Mouse (Mus musculus): Measurements from ENCODE around the gene Chit1.
A peak's percentile ranks its signal among the peaks of the same experiment; 100 is the strongest.

Chit1 gene

DNA sequence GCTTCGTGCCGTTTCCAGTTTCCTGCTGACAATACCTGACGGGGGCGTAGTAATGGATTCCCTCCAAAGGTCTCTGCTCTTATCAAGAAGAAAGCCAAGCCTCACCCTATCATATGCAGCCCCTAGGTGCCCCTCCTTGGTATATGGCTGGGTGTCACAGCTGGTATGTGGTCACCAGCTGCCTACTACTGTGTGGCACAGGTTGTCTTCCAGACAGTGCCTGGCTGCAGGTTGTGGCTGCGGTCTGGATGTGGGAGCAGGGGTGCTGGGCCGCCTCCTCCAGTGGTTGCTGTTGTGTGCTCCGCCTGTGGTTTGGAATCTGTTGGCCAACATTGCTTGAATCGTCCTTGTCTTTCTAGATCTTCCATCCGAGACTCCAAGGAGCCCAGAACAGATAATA lies 39.7 kb downstream of the Chit1 start:
- DNase-seq = no peak

DNA sequence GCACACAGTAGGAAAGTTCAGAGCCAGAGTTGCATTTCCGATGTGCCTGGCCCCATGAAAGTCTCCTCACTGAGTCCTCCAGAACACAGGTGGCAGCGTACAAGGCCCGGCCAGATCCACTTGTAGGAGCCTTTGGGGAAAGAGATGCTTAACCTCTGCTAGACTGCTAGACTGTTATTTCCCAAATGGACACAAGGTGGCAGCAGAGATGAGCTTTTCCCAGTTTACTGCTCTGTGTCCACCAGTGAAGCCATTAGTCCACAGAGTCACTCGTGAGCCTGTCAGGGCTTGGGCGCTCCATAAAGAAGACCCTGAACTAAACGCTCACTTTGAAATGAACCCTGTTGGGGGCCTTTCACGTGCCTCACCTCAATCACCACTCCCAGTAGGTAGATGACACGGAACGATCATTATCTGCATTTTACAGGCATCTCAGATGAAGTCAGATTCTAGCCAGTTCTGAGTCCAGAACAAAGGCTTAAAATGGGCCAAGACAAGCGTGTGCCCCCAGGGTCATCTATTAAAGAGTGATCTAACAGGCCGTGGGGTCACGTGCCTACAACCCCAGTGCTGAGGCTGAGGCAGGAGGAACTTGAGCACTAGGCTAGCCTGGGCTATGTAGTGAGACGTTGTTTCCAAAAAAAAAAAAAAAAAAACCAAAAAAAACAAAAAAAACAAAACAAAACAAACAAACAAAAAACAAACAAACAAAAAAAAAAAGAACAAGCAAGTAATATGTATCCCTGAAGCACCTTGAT lies 40.8 kb downstream of the Chit1 start:
- DNase-seq = peak; percentile 90

DNA sequence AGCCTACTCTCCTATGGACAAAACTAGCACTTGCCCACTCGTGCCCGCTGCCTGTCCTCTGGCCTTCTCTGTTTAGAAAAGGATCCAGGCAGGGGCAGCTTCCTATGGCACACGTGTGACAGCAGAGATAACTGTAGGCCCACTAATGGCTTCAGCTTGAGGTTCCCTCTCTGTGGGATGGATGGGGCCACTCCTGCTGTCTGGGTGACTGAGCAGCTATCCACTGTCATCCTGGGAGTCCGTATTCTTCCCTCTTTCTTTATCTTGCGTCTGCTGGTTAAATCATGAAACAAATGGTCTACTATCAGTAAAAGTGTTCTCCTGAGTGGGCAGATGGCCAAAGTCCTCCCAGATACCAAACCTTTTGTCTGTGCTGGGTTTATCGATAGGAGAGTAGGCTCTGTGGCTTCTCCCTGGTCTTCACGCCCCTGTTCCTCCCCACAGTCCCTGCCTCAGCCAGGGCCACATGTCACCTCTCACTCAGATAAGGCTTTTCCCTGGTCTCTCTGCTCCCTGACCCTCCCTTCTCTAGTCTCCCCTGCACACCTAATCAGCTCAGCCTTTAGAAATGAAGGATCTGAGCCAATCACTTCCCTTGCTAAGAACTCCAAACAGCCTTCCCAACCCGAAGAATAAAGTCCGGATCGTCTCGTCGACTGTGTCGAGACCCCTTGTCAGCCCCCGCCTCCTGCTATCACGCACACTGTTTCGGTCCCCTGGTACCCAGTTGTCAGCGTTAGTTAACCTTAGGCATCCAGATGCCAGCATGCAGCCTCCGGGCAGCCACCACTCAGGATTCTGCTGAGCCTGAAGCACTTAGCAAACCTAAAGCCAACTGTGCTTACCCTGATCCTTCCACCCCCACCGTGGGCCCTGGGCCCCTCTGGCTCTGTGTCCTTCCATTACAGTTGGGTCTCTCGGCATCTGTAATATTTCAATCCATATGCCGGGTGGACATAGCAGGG lies 41.9 kb downstream of the Chit1 start:
- no peak for DNase-seq

DNA sequence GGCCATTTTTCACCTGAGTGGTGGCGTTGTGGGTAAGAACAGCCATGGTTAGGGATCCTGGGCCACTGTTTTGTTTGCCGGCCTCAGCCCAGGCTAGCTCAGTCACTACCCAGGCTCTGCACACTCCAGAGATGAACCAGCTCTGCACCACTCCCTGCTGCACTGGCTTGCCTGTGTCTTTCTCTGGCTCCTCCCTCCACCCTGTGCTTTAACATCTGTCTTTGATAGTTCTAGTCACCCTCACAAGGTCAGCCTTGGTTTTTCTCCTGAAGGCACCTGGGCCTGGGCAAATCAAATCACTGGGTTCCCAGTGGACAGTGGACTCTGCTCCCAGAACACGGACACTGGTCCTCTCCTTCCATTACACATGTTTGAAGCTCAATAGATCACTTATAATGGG lies 43.1 kb downstream of the Chit1 start:
- no peak for DNase-seq

DNA sequence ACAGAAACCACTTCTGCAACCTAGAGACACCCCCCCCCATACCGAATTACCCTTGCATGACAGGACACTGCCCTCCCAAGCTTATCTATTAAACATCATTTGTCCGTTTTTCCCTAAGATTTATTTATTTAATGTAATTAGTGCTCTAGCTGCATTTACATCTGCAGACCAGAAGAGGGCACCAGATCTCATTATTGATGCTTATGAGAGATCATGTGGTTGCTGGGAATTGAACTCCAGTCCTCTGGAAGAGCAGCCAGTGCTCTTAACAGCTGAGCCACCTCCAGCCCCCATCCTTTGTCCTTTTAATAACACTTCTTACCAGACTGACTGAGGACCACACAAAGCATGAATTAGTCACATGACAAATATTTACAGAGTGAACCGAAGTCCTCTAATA lies 43.6 kb downstream of the Chit1 start:
- no peak for DNase-seq

DNA sequence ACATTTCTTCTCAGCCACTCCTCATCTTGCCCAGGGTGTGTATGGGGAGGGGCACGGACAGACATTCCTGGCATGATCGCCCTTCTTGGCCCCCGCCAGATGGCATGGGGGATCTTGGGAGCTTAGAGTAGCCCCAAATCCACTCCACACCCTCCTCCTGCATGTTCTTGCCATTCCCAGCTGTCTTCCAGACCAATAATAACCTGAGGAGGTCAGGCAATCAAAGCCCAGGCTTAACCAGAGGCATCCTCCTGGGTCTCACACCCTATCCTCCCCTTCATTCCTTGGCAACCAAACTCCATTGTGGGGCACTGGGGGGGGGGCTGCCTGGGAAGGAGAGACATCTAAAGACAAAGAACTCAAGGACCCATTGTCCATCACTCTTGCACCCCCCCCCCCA lies 49.4 kb downstream of the Chit1 start:
- no peak for DNase-seq

DNA sequence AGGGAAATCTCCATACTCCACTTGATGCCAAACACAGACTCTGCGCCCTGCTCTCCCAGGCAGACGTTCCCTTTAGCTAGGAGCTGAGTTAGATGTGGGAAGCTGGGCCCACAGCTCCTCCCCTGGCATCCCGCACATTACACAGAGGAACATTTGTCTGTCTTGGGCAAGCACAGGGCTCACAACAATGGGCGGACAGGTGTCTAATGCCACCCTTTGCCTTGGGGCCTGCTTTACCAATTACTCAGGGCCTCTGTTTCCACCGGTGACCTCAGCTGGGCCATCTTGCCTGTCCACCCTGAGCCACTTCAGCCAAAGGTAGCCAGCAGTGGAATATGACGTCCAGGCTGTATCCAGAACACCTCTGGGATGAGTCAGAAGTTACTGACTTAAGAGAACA lies 50.4 kb downstream of the Chit1 start:
- no peak for DNase-seq

DNA sequence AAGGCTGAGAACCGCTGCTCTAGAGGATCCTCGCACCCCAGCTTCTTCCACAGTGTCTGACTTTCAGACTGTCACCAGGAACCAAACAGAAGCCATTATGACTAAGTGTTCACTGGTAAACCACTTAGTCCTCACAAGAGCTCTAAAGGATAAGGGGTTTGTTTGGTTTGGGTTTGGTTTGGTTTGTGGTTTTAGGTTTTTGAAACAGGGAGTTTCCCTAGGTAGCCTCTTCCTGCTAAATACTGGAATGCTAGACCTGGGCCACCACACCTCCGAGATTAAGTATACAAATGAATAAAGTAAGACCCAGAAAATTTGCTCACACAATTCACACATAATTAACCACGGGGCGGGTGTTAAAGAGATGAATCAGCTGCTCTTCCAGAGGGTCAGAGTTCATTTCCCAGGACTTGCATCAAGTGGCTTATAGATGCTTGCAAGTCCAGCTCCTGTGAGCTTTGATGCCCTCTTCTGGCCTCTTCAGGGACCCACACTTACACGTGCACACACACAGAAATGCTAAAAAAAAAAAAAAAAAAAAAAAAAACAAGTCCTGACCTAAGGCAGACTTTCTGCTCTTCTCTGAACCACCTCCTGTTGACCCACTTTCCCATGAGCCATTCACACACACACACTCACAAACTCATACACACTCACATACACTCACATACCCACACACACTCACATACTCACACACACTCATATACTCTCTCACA lies 51.6 kb downstream of the Chit1 start:
- peak; percentile 15 for DNase-seq

DNA sequence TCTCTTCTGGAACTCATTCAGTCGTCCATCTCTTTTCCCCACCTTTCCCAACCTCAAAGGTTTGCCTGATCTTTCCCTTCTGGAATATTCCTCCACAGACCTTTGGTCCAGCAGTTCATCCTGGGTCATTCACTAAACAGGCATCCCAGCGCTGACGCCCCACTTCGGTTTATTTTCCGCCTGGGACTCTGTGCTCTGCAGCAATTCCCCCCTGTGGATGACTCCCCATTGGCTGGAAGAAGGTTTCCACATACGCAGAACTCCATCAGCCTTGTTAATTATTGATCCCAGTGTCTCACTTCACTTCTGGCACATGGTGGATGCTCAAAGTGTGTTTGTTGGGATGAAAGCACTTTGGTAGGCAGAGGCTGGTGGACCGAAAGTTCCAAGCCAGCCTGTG lies 52.4 kb downstream of the Chit1 start:
- no peak for DNase-seq

DNA sequence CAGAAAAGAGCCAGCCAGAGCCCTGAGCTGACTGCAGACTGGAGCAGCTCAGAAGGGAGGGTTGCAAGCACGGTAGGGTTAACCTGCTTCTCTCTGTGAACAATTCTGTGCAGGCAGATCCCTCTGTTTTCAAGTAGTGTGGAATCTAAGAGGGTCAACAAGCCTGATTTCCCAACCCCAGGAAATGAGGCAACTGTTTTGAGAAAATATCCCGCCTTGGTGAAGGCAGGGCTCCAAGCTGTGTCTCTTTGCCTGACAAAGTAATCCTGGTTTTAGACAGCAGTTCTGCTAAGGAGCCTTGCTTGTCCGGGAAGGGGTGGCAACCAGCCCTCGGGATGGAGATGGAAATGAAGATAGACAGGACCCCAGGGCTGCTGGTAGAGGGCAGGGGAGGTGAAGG lies 53.4 kb downstream of the Chit1 start:
- peak; percentile 77 for DNase-seq

DNA sequence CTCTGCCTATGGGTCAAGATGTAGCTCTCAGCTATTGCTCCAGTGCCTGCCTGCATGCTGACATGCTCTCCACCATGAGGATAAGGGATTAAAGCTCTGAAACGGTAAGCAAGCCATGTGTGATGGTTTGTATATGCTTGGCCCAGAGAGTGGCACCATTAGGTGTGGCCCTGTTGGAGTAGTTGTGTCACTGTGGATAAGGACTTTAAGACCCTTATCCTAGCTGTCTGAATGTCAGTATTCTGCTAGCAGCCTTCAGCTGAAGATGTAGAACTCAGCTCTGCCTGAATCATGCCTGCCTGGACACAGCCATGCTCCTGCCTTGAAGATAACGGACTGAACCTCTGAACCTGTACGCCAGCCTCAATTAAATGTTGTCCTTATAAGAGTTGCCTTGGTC lies 55.5 kb downstream of the Chit1 start:
- DNase-seq = no peak

DNA sequence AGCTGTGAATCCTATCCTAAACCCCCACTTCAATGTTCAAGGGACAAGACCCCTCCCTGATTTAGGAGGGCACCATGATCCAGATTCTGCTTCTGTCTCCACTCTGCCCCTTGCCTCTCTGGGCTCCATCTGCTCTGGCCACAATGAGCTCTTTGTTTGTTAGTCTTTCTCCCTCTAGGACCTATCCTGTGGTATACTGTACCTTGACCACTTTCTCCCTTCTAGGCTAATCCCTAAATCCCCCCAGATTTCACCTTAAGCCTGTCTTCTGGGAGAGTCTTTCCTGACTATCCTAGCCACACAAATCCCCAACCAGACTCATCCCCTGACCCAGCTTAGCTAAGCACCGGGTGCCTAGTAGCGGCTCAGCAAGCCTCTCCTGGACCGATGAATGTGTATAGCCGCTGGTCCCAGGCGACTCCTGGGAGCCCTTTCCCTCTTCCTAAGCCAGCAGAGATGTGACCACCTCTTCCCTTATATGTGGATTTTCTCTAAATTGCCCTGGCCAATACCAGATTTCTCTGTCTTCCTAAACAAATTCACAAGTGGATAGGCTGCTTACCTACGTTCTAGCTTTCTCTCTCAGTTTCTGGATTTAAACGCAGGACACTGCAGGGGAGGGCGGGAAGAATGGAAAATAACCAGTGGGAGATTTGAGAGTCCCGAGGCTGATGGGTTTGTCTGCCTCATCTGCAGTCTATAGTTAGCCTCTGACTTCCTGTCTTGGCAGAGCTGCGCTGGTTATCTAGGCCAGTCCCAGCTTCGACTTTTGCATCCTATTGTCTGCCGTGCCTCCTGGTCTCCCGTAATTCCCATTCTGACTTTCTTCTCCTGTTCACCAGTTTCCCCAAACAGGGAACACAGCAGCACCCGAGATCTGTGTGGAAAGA lies 56.6 kb downstream of the Chit1 start:
- DNase-seq = no peak

DNA sequence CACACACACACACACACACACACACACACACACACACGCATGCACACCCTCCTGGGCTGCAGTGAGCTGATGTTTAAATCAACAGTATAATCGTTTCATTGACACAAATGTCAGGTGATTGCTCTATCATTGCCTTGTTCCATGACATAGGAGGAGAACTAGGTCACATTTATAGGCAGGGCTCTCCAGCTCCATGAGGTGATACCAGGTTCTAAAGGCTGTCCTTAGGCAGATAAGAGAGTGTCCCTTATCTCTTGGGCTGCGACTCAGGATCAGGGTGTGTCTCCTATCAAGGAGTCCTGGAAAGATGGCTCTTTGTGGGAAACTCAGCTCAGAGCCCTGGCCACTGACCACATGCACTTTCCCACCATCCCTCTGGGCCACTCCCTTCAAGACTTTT lies 57.5 kb downstream of the Chit1 start:
- DNase-seq = no peak

DNA sequence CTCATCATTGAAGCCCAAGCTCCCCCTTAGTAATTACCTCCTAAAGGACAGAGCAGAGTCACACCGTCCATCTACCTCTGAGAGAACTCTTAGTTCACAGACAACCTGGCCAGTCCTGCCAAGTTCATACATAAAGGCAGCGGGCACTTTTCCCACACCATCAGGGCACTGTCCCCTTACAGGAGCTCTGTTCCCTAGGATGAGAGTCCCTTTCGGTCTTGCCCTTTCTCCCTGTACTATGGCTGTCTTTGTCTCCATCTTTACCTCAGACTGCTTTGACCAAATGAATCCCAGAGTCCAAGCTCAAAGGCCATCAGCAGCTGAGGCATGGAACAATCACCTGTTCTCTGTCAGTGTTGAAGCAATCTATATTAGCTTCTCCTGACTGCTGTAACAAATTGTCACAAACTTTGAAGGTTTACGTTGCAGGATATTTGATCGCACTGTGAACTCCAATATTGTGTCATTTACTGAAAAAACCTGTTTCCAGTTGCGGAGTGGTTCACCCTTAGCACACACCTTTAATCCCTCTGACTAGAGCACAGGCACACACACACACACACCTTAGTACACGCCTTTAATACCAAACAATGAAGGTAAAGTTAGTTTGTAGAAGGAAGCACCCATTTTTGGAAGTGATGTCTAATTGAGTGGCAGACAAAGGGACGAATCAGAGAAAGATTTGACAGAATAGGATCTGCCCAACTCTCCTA lies 58.1 kb downstream of the Chit1 start:
- DNase-seq = no peak

DNA sequence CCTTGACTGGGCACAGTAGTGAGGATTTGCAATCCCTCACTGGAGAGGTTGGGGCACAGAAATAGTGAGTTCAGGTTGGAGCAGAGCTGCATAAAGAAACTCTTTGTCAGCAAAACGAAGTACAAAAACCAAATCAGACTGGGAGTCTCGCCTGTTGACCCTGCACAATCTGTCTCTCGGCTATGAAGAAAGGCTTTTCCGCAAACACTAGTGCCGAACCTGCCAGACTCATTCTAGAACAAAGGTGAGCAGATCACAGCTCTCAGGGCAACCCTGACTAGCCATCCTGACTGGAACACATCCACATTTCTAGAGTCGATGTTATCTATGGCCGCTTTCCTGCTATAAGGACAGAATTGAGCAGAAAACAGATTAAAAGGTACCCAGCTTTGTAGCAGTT lies 62.0 kb downstream of the Chit1 start:
- DNase-seq = no peak

DNA sequence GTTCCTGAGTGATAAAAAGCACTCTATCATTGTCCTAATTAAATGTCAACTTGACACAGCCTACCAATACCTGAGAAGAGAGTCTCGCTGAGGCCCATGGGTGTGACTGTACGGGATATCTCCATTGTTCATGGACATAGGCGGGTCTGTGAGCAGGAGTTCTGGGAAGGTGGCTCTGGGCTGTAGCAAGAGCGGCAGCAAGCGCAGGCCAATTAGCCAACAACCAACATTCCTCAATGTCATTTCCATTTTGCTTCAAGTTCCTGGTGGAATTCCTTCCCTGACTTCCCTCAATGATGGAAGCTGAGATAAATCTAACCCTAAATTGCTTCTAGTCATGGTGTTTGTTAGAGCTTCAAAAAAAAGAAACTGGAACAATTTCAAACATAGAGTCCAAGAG lies 66.9 kb downstream of the Chit1 start:
- no peak for DNase-seq

DNA sequence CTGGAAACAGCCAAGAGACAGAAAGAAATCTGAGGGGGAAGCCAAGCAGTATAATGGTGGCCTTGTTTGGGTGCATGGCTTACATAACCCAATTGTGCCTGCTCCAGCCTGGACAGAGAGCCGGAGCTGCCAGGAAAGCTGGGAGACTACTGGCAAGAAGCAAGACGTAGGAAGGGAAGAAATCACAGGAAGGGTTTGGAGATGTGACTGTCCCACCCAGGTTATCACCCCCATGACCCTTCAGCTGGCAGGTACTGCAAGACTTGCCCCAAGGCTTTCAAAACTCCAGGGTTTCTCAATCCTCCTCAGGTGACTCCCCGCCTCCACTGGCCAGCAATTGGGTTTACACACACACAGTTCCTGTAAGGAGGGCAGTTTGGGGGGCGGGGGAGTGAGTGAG lies 71.0 kb downstream of the Chit1 start, which contains the start of gene Chil1:
TSS of gene Chil1 (plus strand) at position 152 of the 400 bp plus-strand sequence.
- peak; percentile 64 for DNase-seq

DNA sequence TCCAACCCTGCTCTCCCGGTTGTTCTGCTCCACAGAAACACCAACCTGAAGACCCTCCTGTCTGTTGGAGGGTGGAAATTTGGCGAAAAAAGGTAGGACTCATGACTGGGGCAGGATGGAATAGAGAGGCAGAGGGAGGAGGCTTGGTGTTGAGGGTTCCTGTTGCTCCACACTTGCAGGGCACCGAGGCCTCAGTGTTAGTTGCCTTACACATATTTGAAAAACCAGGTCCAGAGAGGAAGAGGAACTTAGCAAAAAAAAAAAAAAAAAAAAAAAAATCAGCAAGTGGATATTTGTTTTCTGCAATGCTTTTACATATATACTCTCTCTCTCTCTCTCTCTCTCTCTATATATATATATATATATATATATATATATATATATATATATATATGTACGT lies 73.0 kb downstream of the Chit1 start:
- DNase-seq = no peak

DNA sequence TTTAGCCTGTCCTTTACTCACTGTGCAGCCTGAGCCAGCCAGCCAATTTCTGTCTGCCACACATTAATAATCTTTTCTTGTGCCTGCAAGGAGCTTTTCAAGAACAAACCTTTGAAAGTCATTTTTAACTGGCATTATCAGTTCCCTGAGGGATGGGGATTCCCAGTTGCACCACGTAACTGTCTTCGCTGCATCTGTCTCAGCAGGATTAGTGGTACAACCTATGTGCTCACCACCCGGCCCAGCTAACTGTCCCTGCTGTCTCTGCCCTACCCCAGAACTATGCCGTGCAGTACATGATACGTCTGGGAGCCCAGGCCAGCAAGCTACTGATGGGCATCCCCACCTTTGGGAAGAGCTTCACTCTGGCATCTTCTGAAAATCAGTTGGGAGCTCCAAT lies 77.2 kb downstream of the Chit1 start:
- no peak for DNase-seq

DNA sequence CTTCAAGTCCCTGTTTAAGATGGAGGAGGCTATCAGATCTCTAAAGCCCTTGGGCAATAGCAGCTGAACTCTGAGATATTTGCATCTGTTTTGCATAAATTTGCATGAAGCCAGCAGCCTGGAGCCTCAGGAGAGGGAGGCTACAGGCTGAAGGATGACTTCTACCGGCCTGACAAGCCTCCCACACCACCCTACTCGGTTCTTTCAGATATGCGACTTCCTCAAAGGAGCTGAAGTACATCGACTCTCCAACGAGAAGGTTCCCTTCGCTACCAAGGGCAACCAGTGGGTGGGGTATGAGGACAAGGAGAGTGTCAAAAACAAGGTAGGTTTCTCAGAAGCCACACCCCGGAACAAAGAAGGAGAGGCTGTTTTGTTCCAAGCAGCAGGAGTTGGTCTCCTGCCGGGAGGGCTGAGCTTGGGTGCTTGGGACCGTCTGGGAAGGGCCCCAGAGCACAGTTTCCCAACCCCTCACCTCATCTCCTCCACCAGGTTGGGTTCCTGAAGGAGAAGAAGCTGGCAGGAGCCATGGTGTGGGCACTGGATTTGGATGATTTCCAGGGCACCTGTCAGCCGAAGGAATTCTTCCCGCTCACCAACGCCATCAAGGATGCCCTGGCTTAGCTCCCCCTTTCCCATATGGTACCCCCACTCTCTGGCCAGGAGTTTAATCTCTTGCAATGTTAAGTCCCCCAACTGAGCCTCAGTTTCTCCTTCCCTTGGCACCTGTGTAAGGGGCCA lies 78.1 kb downstream of the Chit1 start:
- DNase-seq = peak; percentile 71

DNA sequence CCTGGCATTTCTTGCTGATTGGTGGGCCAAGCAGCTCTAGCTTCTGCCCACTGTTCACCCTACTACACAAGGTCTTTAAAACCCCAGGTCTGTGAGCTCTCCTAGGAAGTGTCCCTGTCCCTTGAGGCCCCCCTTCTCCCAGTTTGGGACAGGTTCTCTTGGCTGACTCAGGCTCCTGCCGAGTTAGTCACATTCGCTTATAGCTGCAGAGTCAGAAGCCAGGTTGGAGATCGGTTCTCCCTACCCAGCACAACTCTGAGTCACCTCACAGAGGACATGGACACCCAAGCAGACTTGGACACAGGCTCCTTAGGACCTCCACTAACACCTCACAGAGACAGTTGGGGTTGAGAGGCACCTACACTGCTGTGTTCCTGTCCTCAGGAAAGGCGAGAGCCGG lies 80.2 kb downstream of the Chit1 start:
- DNase-seq = no peak

All from lung, postnatal 10 days (tissue).